Mouse (Mus musculus): Measurements from ENCODE around the gene Fgd3. TPM values are rescaled to one million over a fixed set of nuclear protein-coding genes. Genes with fewer than 3 reads are reported as not detected.

The Fgd3 gene
- polyA plus RNA-seq, 1 experiment from 2014 or later = 0.25 TPM

GRCm38 (mm10) chr13:49243492-49243891 is 76.6 kb downstream of the Fgd3 start:
- Histone ChIP-seq H3K9me3 (ENCODE audit: control insufficient read depth, low read length) (no peaks in the 10 kb centered on the region), H3K4me1 (replicated peaks; ENCODE audit: control insufficient read depth, insufficient read depth) (0 out of 2 replicates have a peak, but pooled peaks cover 3% of the 10 kb centered on the region), H3K36me3 (ENCODE audit: control insufficient read depth, insufficient read depth, low read length) (no peaks in the 10 kb centered on the region), H3K4me3 (ENCODE audit: low read depth, low read length) (no peak overlapping the region), H3K27me3 (ENCODE audit: control insufficient read depth, insufficient read depth, low read length) (no peaks in the 10 kb centered on the region; the same call in 1 of the 2 replicates), H3K9ac (ENCODE audit: low read length) (no peak overlapping the region), H3K4me2 (replicated peaks; ENCODE audit: low read depth) (no peak overlapping the region), H3K27ac (replicated peaks) (no peak overlapping the region)
- no peak for TF ChIP-seq CTCF (IDR thresholded peaks at IDR 0.05; ENCODE audit: low read depth)
- 83% methylated on average over 2 of the region's 2 CpGs for WGBS
- DNase-seq (ENCODE audit: low spot score) = no peak
- no peak for ATAC-seq (ENCODE audit: low FRiP score, low TSS enrichment)

DNA sequence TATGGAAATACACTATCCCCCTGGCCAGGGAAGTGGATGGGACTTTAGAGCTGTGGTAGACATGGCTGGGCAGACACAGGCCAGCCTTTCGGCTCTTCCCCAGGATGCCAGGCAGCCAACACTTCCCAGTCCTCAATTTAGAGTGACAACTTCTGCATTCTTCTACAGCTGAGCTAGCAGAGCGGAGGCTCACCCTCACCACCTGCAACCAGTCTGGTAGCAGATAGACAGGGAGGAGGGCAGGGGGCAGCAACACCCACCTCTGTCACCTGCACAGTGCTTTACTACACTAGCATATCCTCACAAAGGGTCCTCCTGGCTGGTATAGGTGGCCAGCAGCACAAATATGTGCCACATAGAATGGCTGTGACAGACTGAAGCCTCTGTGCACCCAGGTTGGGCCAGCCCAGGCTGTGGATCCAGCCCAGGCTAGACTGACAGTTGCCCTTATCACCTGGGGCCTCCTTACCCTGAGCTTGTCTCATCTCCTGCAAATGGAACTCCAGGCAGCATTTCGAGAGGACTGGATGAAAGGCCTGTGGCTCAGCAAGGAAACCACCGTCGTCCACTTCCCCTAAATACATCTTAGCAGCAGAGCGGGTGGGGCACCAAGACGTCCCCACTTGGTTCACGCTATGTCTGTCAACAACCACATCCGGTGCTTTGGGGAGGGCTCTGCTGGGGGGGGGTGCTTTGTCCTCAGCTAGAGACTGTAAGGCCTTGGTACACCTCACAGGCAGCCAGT is 77.6 kb downstream of the Fgd3 start:
- H3K9ac ChIP-seq (ENCODE audit: low read length) = no peak overlapping the region
- H3K27me3 ChIP-seq (ENCODE audit: control insufficient read depth, insufficient read depth, low read length) = no peaks in the 10 kb centered on the region; the same call in 1 of the 2 replicates
- no peak for DNase-seq (ENCODE audit: low spot score)
- TF ChIP-seq CTCF (IDR thresholded peaks at IDR 0.05; ENCODE audit: low read depth) = no peak
- no peak for TF ChIP-seq EP300 (optimal IDR thresholded peaks at IDR 0.05)
- no peaks in the 10 kb centered on the region for H3K9me3 ChIP-seq (ENCODE audit: control insufficient read depth, low read length)
- no peaks in the 10 kb centered on the region for H3K4me1 ChIP-seq (replicated peaks; ENCODE audit: control insufficient read depth, insufficient read depth)
- H3K36me3 ChIP-seq (ENCODE audit: control insufficient read depth, insufficient read depth, low read length) = no peaks in the 10 kb centered on the region
- WGBS = 51% methylated on average over 9 of the region's 9 CpGs
- no peak overlapping the region for H3K4me2 ChIP-seq (replicated peaks; ENCODE audit: low read depth)
- H3K27ac ChIP-seq (replicated peaks) = 0 out of 2 replicates have a peak overlapping the region, but pooled peaks have one; percentile 1
- no peak overlapping the region for H3K4me3 ChIP-seq (ENCODE audit: low read depth, low read length)
- peak; percentile 5; the same call in 1 of the 2 replicates for ATAC-seq (ENCODE audit: low FRiP score, low TSS enrichment)

DNA sequence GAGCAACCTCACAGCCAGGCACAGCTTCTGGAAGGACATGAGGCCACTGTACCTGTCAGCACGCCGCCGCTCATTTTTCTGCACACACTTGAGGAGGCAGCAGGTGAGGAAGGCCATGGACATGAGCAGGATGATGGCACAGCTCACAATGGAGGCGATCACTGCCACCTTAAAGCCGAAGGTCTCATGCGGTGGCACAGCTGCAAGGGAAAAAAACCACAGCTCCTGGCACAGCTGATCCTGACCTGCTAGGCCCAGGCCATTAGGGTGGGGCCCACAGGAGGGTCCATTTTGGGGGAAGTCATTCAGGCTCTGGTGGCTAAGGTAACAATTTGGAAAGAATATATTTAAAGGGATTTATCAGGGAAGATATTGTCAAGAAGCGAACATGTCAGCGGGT is 81.4 kb downstream of the Fgd3 start:
- Histone ChIP-seq H3K4me2 (replicated peaks; ENCODE audit: low read depth) (no peak overlapping the region), H3K36me3 (ENCODE audit: control insufficient read depth, insufficient read depth, low read length) (no peaks in the 10 kb centered on the region), H3K27ac (replicated peaks) (no peak overlapping the region), H3K9ac (ENCODE audit: low read length) (no peak overlapping the region), H3K4me3 (ENCODE audit: low read depth, low read length) (no peak overlapping the region), H3K9me3 (ENCODE audit: control insufficient read depth, low read length) (no peaks in the 10 kb centered on the region), H3K4me1 (replicated peaks; ENCODE audit: control insufficient read depth, insufficient read depth) (no peaks in the 10 kb centered on the region), H3K27me3 (ENCODE audit: control insufficient read depth, insufficient read depth, low read length) (no peaks in the 10 kb centered on the region)
- TF ChIP-seq EP300 (optimal IDR thresholded peaks at IDR 0.05) = no peak
- TF ChIP-seq CTCF (IDR thresholded peaks at IDR 0.05; ENCODE audit: low read depth) = no peak
- DNase-seq (ENCODE audit: low spot score) = no peak
- WGBS = 93% methylated on average over 8 of the region's 8 CpGs
- ATAC-seq (ENCODE audit: low FRiP score, low TSS enrichment) = no peak

- no peaks in the 10 kb centered on the region for H3K9me3 ChIP-seq (ENCODE audit: control insufficient read depth, low read length)
- 83% methylated on average over 8 of the region's 8 CpGs for WGBS
These were observed 82.5 kb downstream of the Fgd3 start for GRCm38 (mm10) chr13:49237617-49238016.

GRCm38 (mm10) chr13:49234711-49235110 is 85.4 kb downstream of the Fgd3 start:
- TF ChIP-seq CTCF (IDR thresholded peaks at IDR 0.05; ENCODE audit: low read depth) = peak; percentile 34; the same call in 1 of the 2 replicates
- no peak for TF ChIP-seq EP300 (optimal IDR thresholded peaks at IDR 0.05)
- H3K4me2 ChIP-seq (replicated peaks; ENCODE audit: low read depth) = no peak overlapping the region
- ATAC-seq (ENCODE audit: low FRiP score, low TSS enrichment) (no peak), DNase-seq (ENCODE audit: low spot score) (no peak)
- 92% methylated on average over 4 of the region's 4 CpGs for WGBS
- no peak overlapping the region for H3K4me3 ChIP-seq (ENCODE audit: low read depth, low read length)
- no peaks in the 10 kb centered on the region for H3K27me3 ChIP-seq (ENCODE audit: control insufficient read depth, insufficient read depth, low read length)
- no peaks in the 10 kb centered on the region for H3K36me3 ChIP-seq (ENCODE audit: control insufficient read depth, insufficient read depth, low read length)
- no peak overlapping the region for H3K27ac ChIP-seq (replicated peaks)
- H3K9ac ChIP-seq (ENCODE audit: low read length) = no peak overlapping the region
- no peaks in the 10 kb centered on the region for H3K4me1 ChIP-seq (replicated peaks; ENCODE audit: control insufficient read depth, insufficient read depth)
- no peaks in the 10 kb centered on the region for H3K9me3 ChIP-seq (ENCODE audit: control insufficient read depth, low read length)

More at GRCm38 (mm10) chr13:49237617-49238016, 82.5 kb downstream of the Fgd3 start:
- no peaks in the 10 kb centered on the region for H3K36me3 ChIP-seq (ENCODE audit: control insufficient read depth, insufficient read depth, low read length)
- DNase-seq (ENCODE audit: low spot score) = no peak
- H3K27ac ChIP-seq (replicated peaks) = no peak overlapping the region
- no peak overlapping the region for H3K4me2 ChIP-seq (replicated peaks; ENCODE audit: low read depth)
- H3K4me1 ChIP-seq (replicated peaks; ENCODE audit: control insufficient read depth, insufficient read depth) = no peaks in the 10 kb centered on the region
- H3K9ac ChIP-seq (ENCODE audit: low read length) = no peak overlapping the region
- no peak overlapping the region for H3K4me3 ChIP-seq (ENCODE audit: low read depth, low read length)
- no peak for TF ChIP-seq EP300 (optimal IDR thresholded peaks at IDR 0.05)
- TF ChIP-seq CTCF (IDR thresholded peaks at IDR 0.05; ENCODE audit: low read depth) = no peak
- H3K27me3 ChIP-seq (ENCODE audit: control insufficient read depth, insufficient read depth, low read length) = no peaks in the 10 kb centered on the region
- ATAC-seq (ENCODE audit: low FRiP score, low TSS enrichment) = no peak
